In genomic region chr9:105523038-105523437, GRCm38 (mm10) we compare ENCODE assay signal across 13 mouse cellular contexts. TPM values are rescaled to one million over a fixed set of nuclear protein-coding genes. Genes with fewer than 3 reads are reported as not detected.
DNase-seq lines count a peak whose midpoint lies in the region; ATAC-seq and TF ChIP-seq lines count a peak whose summit lies in the region.
"Had no signal": no experiment of that assay in that cellular context is flagged by ENCODE, and none has a peak within 500 bp of the region (broad histone marks: within the 10 kb centered on the region; RNA-seq: fewer than 3 reads in every experiment).

No protein-coding gene starts in this region.

- intact Hi-C loops in left cerebral cortex, postnatal 36 days (cut with DNase I): no loop called here

- H3K4me3 ChIP-seq in embryonic facial prominence, embryonic 13.5 days: no peak overlapping the region
- no peak overlapping the region for H3K4me3 ChIP-seq in embryonic facial prominence, embryonic 10.5 days
- H3K4me3 ChIP-seq in midbrain, embryonic 10.5 days: no peak overlapping the region
- no peak overlapping the region for H3K4me3 ChIP-seq in midbrain, embryonic 11.5 days (ENCODE audit: low read depth, low read length)
- no peak overlapping the region for H3K4me3 ChIP-seq in liver, postnatal 0 days (ENCODE audit: low read depth, low read length)
- no peak overlapping the region for H3K4me3 ChIP-seq in lung, adult 2 months (replicated peaks; ENCODE audit: extremely low read depth, low read depth, low read length)
- H3K4me3 ChIP-seq: heart, embryonic 12.5 days; hindbrain, embryonic 15.5 days; myocyte had no signal

- ATAC-seq in embryonic facial prominence, embryonic 13.5 days (ENCODE audit: insufficient number of reproducible peaks, insufficient read depth, low FRiP score, low TSS enrichment, low read depth): no peak
- no peak for ATAC-seq in midbrain, embryonic 11.5 days (ENCODE audit: low FRiP score)
- ATAC-seq in liver, postnatal 0 days: peak; percentile 29
- ATAC-seq in megakaryocyte progenitor cell, adult 5-6 weeks (replicated peaks; ENCODE audit: poor library complexity): no peak

- peaks cover 26% of the 10 kb centered on the region for H3K4me1 ChIP-seq in embryonic facial prominence, embryonic 13.5 days
- peaks cover 47% of the 10 kb centered on the region for H3K4me1 ChIP-seq in embryonic facial prominence, embryonic 10.5 days
- peaks cover 49% of the 10 kb centered on the region for H3K4me1 ChIP-seq in midbrain, embryonic 10.5 days
- peaks cover 5% of the 10 kb centered on the region for H3K4me1 ChIP-seq in midbrain, embryonic 11.5 days (ENCODE audit: control insufficient read depth, insufficient read depth, low read length)
- peaks cover 20% of the 10 kb centered on the region for H3K4me1 ChIP-seq in liver, postnatal 0 days (ENCODE audit: insufficient read depth)
- no peaks in the 10 kb centered on the region; the same call in 1 of the 2 replicates for H3K4me1 ChIP-seq in lung, adult 2 months (ENCODE audit: control insufficient read depth, insufficient read depth, low read length)

- no peaks in the 10 kb centered on the region for H3K36me3 ChIP-seq in embryonic facial prominence, embryonic 13.5 days
- no peaks in the 10 kb centered on the region for H3K36me3 ChIP-seq in embryonic facial prominence, embryonic 10.5 days (replicated peaks)
- no peaks in the 10 kb centered on the region for H3K36me3 ChIP-seq in midbrain, embryonic 10.5 days
- H3K36me3 ChIP-seq in midbrain, embryonic 11.5 days (ENCODE audit: control insufficient read depth, insufficient read depth, low read length): no peaks in the 10 kb centered on the region
- no peaks in the 10 kb centered on the region for H3K36me3 ChIP-seq in liver, postnatal 0 days (replicated peaks; ENCODE audit: insufficient read depth, low read length)
- H3K36me3 ChIP-seq: heart, embryonic 12.5 days; hindbrain, embryonic 15.5 days had no signal

- H3K9ac ChIP-seq in embryonic facial prominence, embryonic 13.5 days: no peak overlapping the region
- no peak overlapping the region for H3K9ac ChIP-seq in midbrain, embryonic 11.5 days (ENCODE audit: low read length)
- no peak overlapping the region; the same call in 1 of the 2 replicates for H3K9ac ChIP-seq in liver, postnatal 0 days (replicated peaks)
- H3K9ac ChIP-seq: heart, embryonic 12.5 days; hindbrain, embryonic 15.5 days; lung, embryonic 14.5 days had no signal

- no peak for DNase-seq in embryonic facial prominence, embryonic 10.5 days (ENCODE audit: low spot score)
- DNase-seq in midbrain, embryonic 10.5 days (ENCODE audit: low spot score): no peak
- no peak for DNase-seq in midbrain, embryonic 11.5 days (ENCODE audit: low spot score, missing footprints)
- DNase-seq in liver, postnatal 0 days: peak; percentile 28
- no peak for DNase-seq in lung, adult 2 months
- DNase-seq in left cerebral cortex, postnatal 36 days (ENCODE audit: low spot score in 2 of 2): no peak

- WGBS in embryonic facial prominence, embryonic 13.5 days: 47% methylated on average over 2 of the region's 2 CpGs
- WGBS in embryonic facial prominence, embryonic 10.5 days: 60% methylated on average over 2 of the region's 2 CpGs
- 73% methylated on average over 2 of the region's 2 CpGs for WGBS in midbrain, embryonic 10.5 days
- 69% methylated on average over 2 of the region's 2 CpGs for WGBS in midbrain, embryonic 11.5 days
- WGBS in liver, postnatal 0 days (ENCODE audit: insufficient replicate concordance): 58% methylated on average over 2 of the region's 2 CpGs
- 64% methylated on average over 2 of the region's 2 CpGs for WGBS in lung, adult 2 months

- no peak overlapping the region for H3K4me2 ChIP-seq in embryonic facial prominence, embryonic 13.5 days
- no peak overlapping the region for H3K4me2 ChIP-seq in midbrain, embryonic 11.5 days
- H3K4me2 ChIP-seq in liver, postnatal 0 days (ENCODE audit: low read depth, low read length): no peak overlapping the region
- H3K4me2 ChIP-seq: heart, embryonic 12.5 days; hindbrain, embryonic 15.5 days; lung, embryonic 14.5 days had no signal

- no peak for TF ChIP-seq EP300 in liver, postnatal 0 days (IDR thresholded peaks at IDR 0.05; ENCODE audit: low read depth)

- no peaks in the 10 kb centered on the region for H3K9me3 ChIP-seq in embryonic facial prominence, embryonic 13.5 days
- no peaks in the 10 kb centered on the region for H3K9me3 ChIP-seq in embryonic facial prominence, embryonic 10.5 days
- H3K9me3 ChIP-seq in midbrain, embryonic 10.5 days (replicated peaks): no peaks in the 10 kb centered on the region
- H3K9me3 ChIP-seq in midbrain, embryonic 11.5 days (ENCODE audit: control insufficient read depth, low read length): no peaks in the 10 kb centered on the region
- no peaks in the 10 kb centered on the region for H3K9me3 ChIP-seq in liver, postnatal 0 days (ENCODE audit: low read length)
- H3K9me3 ChIP-seq: heart, embryonic 12.5 days; hindbrain, embryonic 15.5 days had no signal

- H3K27me3 ChIP-seq in embryonic facial prominence, embryonic 13.5 days: no peaks in the 10 kb centered on the region
- H3K27me3 ChIP-seq in embryonic facial prominence, embryonic 10.5 days (replicated peaks; ENCODE audit: low read depth, poor library complexity, severe bottlenecking): no peaks in the 10 kb centered on the region
- H3K27me3 ChIP-seq in midbrain, embryonic 10.5 days (ENCODE audit: low read depth, poor library complexity, severe bottlenecking): no peaks in the 10 kb centered on the region
- H3K27me3 ChIP-seq in midbrain, embryonic 11.5 days (ENCODE audit: control insufficient read depth, insufficient read depth, low read length): no peaks in the 10 kb centered on the region
- no peaks in the 10 kb centered on the region for H3K27me3 ChIP-seq in liver, postnatal 0 days (ENCODE audit: insufficient read depth, low read length)
- H3K27me3 ChIP-seq: heart, embryonic 12.5 days; hindbrain, embryonic 15.5 days had no signal

- TF ChIP-seq CTCF in liver, postnatal 0 days (IDR thresholded peaks at IDR 0.05; ENCODE audit: low read depth): no peak
- no peak for TF ChIP-seq CTCF in lung, adult 2 months (IDR thresholded peaks at IDR 0.05; ENCODE audit: insufficient read depth, low read length)

- TF ChIP-seq POLR2A in lung, adult 2 months (IDR thresholded peaks at IDR 0.05; ENCODE audit: borderline replicate concordance, extremely low read depth, low read depth, low read length): no peak

- H3K27ac ChIP-seq in embryonic facial prominence, embryonic 13.5 days: 0 out of 2 replicates have a peak overlapping the region, but pooled peaks have one; percentile 33
- no peak overlapping the region; the same call in 1 of the 2 replicates for H3K27ac ChIP-seq in embryonic facial prominence, embryonic 10.5 days (replicated peaks)
- H3K27ac ChIP-seq in midbrain, embryonic 10.5 days (replicated peaks): peak overlapping the region; percentile 42
- no peak overlapping the region for H3K27ac ChIP-seq in midbrain, embryonic 11.5 days (ENCODE audit: low read depth, low read length)
- H3K27ac ChIP-seq in liver, postnatal 0 days (ENCODE audit: low read depth): 0 out of 2 replicates have a peak overlapping the region, but pooled peaks have one; percentile 4
- H3K27ac ChIP-seq: hindbrain, embryonic 15.5 days; kidney, postnatal 0 days had no signal

RNA-seq across cellular contexts. Expression of gene Atp2c1, which starts 4.1 kb away (rescaled TPM):
- 53.3 and 54.4 TPM in 2 replicates for polyA plus RNA-seq in embryonic facial prominence, embryonic 13.5 days (2015; fragmentation: Nextera tagmentation; extraction: Ambion mirVana)
- 58.8 and 59.3 TPM in 2 replicates for polyA plus RNA-seq in embryonic facial prominence, embryonic 10.5 days (2016; fragmentation: Nextera tagmentation; extraction: Ambion mirVana)
- polyA plus RNA-seq in midbrain, embryonic 10.5 days (2016; fragmentation: Nextera tagmentation; extraction: Ambion mirVana): 54.8 and 56.3 TPM in 2 replicates
- polyA plus RNA-seq in midbrain, embryonic 11.5 days (2014; fragmentation: Nextera tagmentation; extraction: Ambion mirVana): 71.0 and 76.7 TPM in 2 replicates
- polyA plus RNA-seq in liver, postnatal 0 days (2015; fragmentation: Nextera tagmentation; extraction: Ambion mirVana): 15.9 and 17.1 TPM in 2 replicates
- 74.5 and 79.3 TPM in 2 replicates for polyA plus RNA-seq in lung, adult 2 months (2012; rRNA removed)
- 19.6 and 28.0 TPM in 2 replicates for total RNA-seq in megakaryocyte progenitor cell, adult 5-6 weeks (2015)
- 63.9 and 67.1 TPM in 2 replicates for total RNA-seq in megakaryocyte progenitor cell, adult 5-6 weeks (2017)
- total RNA-seq in left cerebral cortex, postnatal 36 days (2021): 100 to 1,000 TPM; 197 to 214 TPM

Comparison
In these comparisons a context has a peak if more than half of its experiments do, and no peak if none do; other contexts are left out.
1. H3K27ac ChIP-seq: peak in embryonic facial prominence, embryonic 13.5 days (single experiment), midbrain, embryonic 10.5 days (single experiment) and liver, postnatal 0 days (single experiment); none in embryonic facial prominence, embryonic 10.5 days (single experiment) and midbrain, embryonic 11.5 days (single experiment).